Mouse (Mus musculus) spleen, postnatal 36 days (tissue): ENCODE data around the gene Atp8b2.

Experiments
- DNase-seq, 2 experiments: peaks; one replicate each; pipeline ENCODE4 v3.0.0; 2022; ENCODE audit warnings: low spot score in 2 of 2, mixed read lengths in 1 of 2

The Atp8b2 gene

GRCm38 (mm10) chr3:89963221-89963763 is at the start of gene Atp8b2:
Gene Atp8b2, minus strand, starts transcription at chr3:89963508.
- DNase-seq = peak; percentile 51 to 58

- no peak for DNase-seq
Measured at GRCm38 (mm10) chr3:90010291-90010690, 47.0 kb upstream of the Atp8b2 start.

GRCm38 (mm10) chr3:90004091-90004796 is 40.9 kb upstream of the Atp8b2 start:
- DNase-seq = no peak

GRCm38 (mm10) chr3:89999830-90000229 is 36.5 kb upstream of the Atp8b2 start:
- DNase-seq = no peak

GRCm38 (mm10) chr3:89999090-89999489 is 35.8 kb upstream of the Atp8b2 start:
- no peak for DNase-seq

- peak; percentile 89 to 91 for DNase-seq
Measured at GRCm38 (mm10) chr3:89998612-89999054, 35.3 kb upstream of the Atp8b2 start, which contains the start of gene Hax1. Gene Hax1, minus strand, starts transcription at chr3:89998780.

- no peak for DNase-seq
Measured at GRCm38 (mm10) chr3:89997791-89998495, 34.6 kb upstream of the Atp8b2 start.

GRCm38 (mm10) chr3:89994807-89995515 is 31.7 kb upstream of the Atp8b2 start:
- DNase-seq = no peak

GRCm38 (mm10) chr3:89987822-89988221 is 24.5 kb upstream of the Atp8b2 start:
- no peak for DNase-seq

GRCm38 (mm10) chr3:89987211-89987610 is 23.9 kb upstream of the Atp8b2 start:
- no peak for DNase-seq

GRCm38 (mm10) chr3:89982426-89982825 is 19.1 kb upstream of the Atp8b2 start:
- no peak for DNase-seq

GRCm38 (mm10) chr3:89976859-89977258 is 13.6 kb upstream of the Atp8b2 start:
- no peak for DNase-seq

GRCm38 (mm10) chr3:89968509-89968908 is 5.2 kb upstream of the Atp8b2 start:
- no peak for DNase-seq

- DNase-seq = peak in 1 of 2 experiments; percentile 45
Measured at GRCm38 (mm10) chr3:89966946-89967345, 3.6 kb upstream of the Atp8b2 start.

GRCm38 (mm10) chr3:89965972-89966371 is 2.7 kb upstream of the Atp8b2 start:
- no peak for DNase-seq

GRCm38 (mm10) chr3:89965557-89965956 is 2.2 kb upstream of the Atp8b2 start:
- no peak for DNase-seq

- peak in 1 of 2 experiments; percentile 40 for DNase-seq
Measured at GRCm38 (mm10) chr3:89963926-89964739, 825 bp upstream of the Atp8b2 start.

GRCm38 (mm10) chr3:89962751-89963220 is 522 bp downstream of the Atp8b2 start:
- peak in 1 of 2 experiments; percentile 17 for DNase-seq

GRCm38 (mm10) chr3:89962059-89962750 is 1.1 kb downstream of the Atp8b2 start:
- no peak for DNase-seq

GRCm38 (mm10) chr3:89961436-89961835 is 1.9 kb downstream of the Atp8b2 start:
- peak in 1 of 2 experiments; percentile 35 for DNase-seq
